Mouse (Mus musculus) megakaryocyte-erythroid progenitor cell, adult 5-6 weeks (primary cell): Measurements from ENCODE around the gene Usp25. TPM values are rescaled to one million over a fixed set of nuclear protein-coding genes. Genes with fewer than 3 reads are reported as not detected.

Source experiments
- ATAC-seq: replicated peaks from 2 replicates; pipeline ENCODE4 v1.8.0; 2016; ENCODE audit warnings: mild to moderate bottlenecking, inconsistent platforms; ENCODE audit not compliant: severe bottlenecking, poor library complexity, low FRiP score, low TSS enrichment
- total RNA-seq, 2 experiments: library from RNA; stranded (forward) in 1 of 2; stranded (reverse) in 1 of 2; fragments of 200-1000, 215-1000 nt in 1 of 2; fragments of >200 nt in 1 of 2; fragmentation: Nextera tagmentation in 1 of 2; gene quantifications; 2 replicates each; pipeline ENCODE4 v1.2.3; 2014 to 2017

Usp25 gene
- total RNA-seq, 2 experiments from 2014 or later: 82.8 to 103 TPM

GRCm38 (mm10) chr16:77103637-77104264, 90.2 kb downstream of the Usp25 start:
- ATAC-seq: no peak

DNA sequence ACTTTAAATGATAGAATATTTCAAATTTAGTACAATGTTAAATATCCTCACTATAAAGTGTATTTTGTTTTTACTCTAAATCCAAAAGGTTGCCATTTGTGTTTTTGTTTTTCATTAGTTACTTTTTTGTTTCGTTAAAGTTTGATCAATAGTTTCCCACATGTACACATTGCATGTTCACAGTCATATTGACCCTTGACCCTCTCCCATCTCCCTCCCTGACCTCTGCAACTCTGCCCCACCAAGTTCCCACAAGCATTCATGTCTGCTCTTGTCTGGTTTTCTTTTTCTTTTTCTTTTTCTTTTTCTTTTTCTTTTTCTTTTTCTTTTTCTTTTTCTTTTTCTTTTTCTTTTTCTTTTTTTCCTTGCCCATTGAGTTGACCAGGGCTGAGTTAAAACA, 97.8 kb downstream of the Usp25 start:
- ATAC-seq: no peak

- no peak for ATAC-seq
Observed at GRCm38 (mm10) chr16:77125908-77126307, 112.4 kb downstream of the Usp25 start.

DNA sequence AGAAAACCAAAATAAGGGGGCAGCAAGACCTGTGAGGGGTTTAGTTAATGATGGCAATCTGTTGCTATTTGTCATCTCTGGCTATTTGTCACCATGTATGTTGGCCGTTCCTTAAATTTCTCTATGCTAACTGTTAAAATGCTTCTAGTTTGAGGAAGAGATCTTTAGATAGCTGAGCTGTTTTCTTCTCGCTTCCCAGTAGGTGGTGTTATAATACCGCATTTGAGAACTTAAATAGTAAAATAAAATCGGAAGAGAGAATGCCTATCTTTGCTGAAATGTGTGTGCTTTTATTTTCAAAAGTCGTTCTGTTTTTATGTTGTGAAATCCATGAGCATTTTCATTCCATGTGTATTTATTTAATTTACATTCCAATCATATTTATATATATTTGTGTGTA, 115.2 kb downstream of the Usp25 start:
- peak; percentile 59 for ATAC-seq

- no peak for ATAC-seq
Observed at GRCm38 (mm10) chr16:77133055-77133454, 119.5 kb downstream of the Usp25 start.

DNA sequence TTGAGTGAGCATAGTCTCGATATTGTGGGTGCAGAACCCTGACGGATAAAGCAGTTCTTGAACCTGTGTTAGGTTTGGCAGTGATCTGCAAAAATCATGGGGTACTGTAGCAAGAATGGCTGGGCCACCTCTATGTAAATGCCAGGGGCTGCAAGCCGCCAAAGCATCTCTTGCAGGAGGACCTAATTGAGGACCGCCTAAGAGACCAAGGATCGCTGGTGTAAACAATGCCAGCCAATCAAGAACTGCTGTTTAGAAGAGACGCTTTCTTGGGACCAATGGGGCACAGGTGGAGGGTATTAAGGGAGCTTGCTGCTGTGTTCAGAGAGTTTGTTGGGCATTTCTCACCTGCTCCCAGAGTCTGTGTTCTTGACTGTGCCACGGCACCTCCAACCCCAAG, 127.1 kb downstream of the Usp25 start:
- no peak for ATAC-seq

DNA sequence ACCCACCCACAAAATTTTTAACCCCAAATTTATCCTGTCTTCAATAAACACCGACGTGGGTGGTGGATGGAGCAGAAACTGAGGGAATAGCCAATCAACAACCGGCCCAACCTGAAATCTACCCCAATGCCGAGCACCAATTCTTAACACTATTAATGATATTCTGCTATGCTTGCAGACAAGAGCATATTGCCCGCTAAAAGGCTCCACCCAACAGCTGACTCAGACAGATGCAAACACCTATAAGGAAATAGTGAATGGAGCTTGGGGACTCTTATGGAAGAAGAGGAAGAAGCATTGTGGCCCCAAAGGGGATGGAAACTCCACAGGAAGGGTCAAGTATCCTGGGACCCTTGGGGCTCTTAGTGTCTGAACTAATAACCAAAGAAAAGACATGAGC, 133.3 kb downstream of the Usp25 start:
- no peak for ATAC-seq

- no peak for ATAC-seq
Observed at GRCm38 (mm10) chr16:77150338-77150737, 136.8 kb downstream of the Usp25 start.

GRCm38 (mm10) chr16:77150884-77151283, 137.4 kb downstream of the Usp25 start:
- ATAC-seq: no peak

- no peak for ATAC-seq
Observed at GRCm38 (mm10) chr16:77152288-77152687, 138.8 kb downstream of the Usp25 start.

- ATAC-seq: no peak
Observed at GRCm38 (mm10) chr16:77153216-77153715, 139.8 kb downstream of the Usp25 start.

- no peak for ATAC-seq
Observed at GRCm38 (mm10) chr16:77153815-77154214, 140.3 kb downstream of the Usp25 start.

GRCm38 (mm10) chr16:77154831-77155230, 141.3 kb downstream of the Usp25 start:
- ATAC-seq: no peak
